Mouse (Mus musculus): ENCODE data around the gene Sde2.

- TF ChIP-seq MAX (IDR thresholded peaks at IDR 0.05; ENCODE audit: low read depth) = no peak
- no peak for TF ChIP-seq E2F4 (IDR thresholded peaks at IDR 0.05; ENCODE audit: insufficient read depth)
- TF ChIP-seq USF1 (IDR thresholded peaks at IDR 0.05; ENCODE audit: low read depth) = no peak
- TF ChIP-seq POLR2A (IDR thresholded peaks at IDR 0.05; ENCODE audit: insufficient read length, low read depth) = no peak
- TF ChIP-seq MYOG (IDR thresholded peaks at IDR 0.05; ENCODE audit: control insufficient read depth in 1 of 3, insufficient read depth in 1 of 3, insufficient read length in 2 of 3, low read depth in 2 of 3) = no peak
Measured at GRCm38 (mm10) chr1:180917053-180917452, 66.1 kb downstream of the Sde2 start.

All from myocyte (in vitro differentiated cells).